Mouse (Mus musculus) cerebellum, adult 11-12 months (tissue): ENCODE data around the gene H2-M5.
"Not testable (repeated sequence)": the region's sequence is repeated elsewhere in the genome, so short reads cannot be mapped to it uniquely, and the experiment has no call there.

Experiments
- DNase-seq: peaks from one replicate; pipeline ENCODE4 v3.0.0; 2022

The H2-M5 gene

DNA sequence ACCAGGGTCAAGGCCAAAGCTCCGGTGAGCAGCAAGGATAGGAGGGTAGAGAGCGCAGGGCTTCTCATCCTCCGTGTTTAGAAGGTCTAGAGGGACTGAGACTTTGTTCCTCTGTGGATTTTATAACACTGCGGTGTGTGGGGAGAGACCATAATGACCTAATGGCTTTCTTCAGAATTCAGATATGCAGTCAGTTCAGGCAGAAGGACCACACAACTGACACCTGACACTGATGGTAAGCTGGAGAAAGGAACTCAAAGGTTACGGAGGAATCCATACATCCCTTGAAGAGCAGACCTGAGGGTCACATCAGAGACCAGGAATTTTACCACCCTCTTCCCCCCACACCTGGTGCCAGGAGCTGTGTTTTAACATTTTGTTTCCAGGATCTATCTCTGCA lies at the start of gene H2-M5:
Gene H2-M5 (minus strand): TSS at position 101 of the 400 bp plus-strand sequence.
- DNase-seq: no peak

DNA sequence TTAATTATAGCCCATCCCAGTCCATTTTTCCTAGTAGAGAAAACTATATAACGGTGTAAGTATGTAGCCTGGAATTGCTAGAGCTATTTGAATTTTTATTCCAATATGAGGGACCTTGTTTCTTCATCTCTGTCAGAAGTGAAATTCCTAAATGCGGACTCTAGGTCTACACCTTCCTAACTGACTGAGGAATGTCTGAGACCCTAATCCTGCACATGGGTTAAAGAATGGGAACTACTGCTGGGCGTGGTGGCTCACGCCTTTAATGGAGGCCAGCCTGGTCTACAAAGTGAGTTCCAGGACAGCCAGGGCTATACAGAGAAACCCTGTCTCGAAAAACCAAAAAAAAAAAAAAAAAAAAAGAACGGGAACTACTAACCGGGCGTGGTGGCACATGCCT lies 39.8 kb upstream of the H2-M5 start:
- peak; percentile 14 for DNase-seq

- peak; percentile 95 for DNase-seq
Measured at GRCm38 (mm10) chr17:37028683-37029120, 39.4 kb upstream of the H2-M5 start.

- DNase-seq: no peak
Measured at GRCm38 (mm10) chr17:37028212-37028611, 38.9 kb upstream of the H2-M5 start.

- DNase-seq: peak; percentile 14
Measured at GRCm38 (mm10) chr17:37027486-37027885, 38.1 kb upstream of the H2-M5 start.

DNA sequence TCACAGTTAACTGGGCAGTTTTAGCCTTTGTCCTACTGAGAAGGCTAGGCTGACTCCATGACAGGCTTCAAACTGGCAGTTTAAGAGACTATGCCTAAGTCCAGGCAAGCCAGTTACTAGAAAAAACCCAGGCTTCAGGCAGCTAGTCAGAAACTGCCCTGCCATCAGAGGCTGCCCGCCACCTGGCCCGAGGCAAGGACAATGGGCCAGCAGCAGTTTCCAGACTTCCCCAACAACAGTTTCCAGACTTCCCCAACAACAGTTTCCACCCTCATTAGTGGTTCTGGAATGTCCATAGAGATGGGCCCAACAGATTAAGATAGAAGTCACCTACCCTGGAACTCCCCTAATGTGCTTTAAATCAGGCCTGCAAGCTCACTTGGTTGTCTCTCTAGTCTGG lies 37.1 kb upstream of the H2-M5 start:
- no peak for DNase-seq

DNA sequence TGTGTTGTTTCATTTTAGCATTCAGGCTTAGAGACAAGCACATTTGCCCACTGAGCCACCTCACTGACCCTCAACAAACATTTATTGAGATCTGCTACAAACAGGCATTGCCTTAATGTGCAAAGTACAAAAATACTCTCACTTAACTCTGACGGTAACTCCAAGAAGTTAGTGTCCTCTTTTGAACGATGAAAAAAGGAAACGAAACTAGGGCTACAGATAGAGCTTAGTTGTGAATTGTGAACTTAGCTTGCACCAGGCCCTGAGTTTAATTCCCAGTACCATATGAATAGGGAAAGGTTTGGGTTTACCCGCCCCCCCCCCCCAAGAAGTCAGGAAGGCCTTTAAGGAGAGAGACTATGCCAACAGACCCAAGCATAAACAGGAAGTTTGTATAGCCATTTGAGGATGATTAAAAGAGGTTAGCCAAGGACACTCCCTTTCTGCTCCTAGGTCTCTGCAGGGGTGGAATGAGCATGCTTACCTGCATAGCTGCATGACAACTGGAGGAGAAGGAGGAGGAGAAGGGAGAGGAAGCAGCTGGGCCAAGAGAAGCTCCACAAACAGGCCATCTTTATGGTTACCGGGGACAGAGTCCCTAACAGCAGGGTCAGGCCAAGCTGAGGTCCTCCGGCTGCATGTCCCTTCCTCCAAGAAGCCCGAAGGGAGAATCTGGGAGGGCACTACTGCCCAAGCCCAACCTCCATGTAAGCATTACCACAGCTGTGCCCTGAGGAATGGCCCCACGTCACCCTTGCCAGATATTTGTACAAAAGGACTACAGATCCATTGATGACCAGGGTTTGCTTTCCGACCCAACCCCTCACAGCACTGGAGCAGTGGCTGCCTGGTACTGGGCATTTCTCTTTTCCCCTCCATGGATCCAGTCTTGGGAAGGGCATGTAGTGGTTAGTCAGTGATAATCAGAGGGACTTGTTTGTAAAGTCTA lies 33.6 kb upstream of the H2-M5 start, which contains the start of gene Mog:
Gene Mog (minus strand): TSS at position 771 of the 949 bp plus-strand sequence.
- peak; percentile 21 for DNase-seq

DNA sequence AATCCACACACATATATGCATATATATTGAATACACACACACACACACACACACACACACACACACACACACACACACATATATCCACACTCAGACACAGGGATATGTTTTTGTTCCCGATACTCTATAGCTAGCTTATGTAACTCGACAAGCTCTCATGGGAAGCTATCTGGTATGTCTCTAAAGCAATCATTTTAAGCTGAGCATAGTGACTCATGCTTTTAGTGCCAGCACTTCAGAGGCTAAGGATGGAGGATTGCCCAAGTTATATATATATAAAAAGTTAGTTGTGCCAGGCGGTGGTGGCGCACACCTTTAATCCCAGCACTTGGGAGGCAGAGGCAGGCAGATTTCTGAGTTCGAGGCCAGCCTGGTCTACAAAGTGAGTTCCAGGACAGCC lies 29.9 kb upstream of the H2-M5 start:
- DNase-seq: not testable (repeated sequence)

- DNase-seq: no peak
Measured at GRCm38 (mm10) chr17:37018328-37018727, 29.0 kb upstream of the H2-M5 start.

GRCm38 (mm10) chr17:37016333-37016732 lies 27.0 kb upstream of the H2-M5 start:
- DNase-seq: no peak

DNA sequence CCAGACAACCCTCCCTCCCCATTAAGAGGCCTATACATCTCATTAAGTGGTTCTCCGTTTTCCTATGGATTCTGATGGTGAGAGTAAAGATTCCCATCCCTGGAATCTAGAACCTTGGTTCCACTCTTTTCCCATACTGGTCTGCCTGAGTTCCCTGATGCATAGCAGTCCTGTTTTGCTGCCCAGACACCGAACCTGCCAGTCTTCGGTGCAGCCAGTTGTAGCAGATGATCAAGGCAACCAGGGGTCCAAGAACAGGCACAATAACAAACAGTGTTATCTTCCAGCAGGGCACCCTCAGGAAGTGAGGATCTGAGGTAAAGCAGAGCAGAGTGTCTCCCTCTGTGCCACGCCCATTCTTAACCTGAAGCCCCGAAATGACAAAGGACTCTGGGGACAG lies 22.8 kb upstream of the H2-M5 start:
- DNase-seq: no peak

GRCm38 (mm10) chr17:37011719-37012118 lies 22.4 kb upstream of the H2-M5 start:
- no peak for DNase-seq

DNA sequence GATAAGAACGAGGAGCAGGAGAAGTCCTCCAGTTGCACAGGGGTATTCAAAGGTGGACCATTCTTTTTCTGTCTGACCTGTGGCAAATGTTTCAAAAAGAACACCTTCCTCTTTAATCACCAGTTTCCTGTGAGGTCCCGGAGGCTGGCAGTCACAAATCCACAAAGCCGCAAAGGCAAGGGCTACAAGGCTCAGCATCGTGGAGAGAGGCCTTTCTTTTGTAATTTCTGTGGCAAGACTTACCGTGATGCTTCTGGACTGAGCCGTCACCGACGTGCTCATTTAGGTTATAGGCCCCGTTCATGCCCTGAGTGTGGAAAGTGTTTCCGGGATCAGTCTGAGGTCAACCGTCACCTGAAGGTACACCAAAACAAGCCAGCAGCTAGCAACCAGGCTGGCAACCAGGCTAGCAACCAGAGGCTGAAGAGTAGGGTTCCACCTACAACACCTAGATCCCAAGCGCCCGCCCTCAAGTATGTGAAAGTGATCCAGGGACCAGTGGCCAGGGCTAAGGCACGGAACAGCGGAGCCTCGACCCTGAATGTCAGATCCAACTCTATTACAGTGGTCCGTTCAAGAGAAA lies 20.2 kb upstream of the H2-M5 start:
- DNase-seq: no peak

DNA sequence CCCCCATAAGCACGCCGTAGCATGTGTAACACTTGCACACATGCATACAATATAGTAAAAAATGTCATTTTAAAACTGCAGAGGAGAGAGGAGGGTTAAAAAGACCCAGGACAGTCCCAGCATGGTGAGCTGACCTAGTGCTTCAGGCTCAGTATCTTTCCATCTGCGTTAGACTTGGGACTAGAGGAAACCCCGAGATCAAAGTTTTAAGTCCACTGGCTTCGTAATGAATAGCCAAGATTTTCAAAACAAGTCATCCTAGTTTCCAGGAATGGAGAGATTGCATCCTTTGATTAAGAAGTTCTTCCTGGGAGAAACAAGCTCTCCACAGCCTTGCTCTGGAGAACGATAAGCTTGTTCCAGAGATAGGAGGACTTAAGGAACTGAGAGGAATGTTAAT lies 18.8 kb upstream of the H2-M5 start:
- DNase-seq: no peak

DNA sequence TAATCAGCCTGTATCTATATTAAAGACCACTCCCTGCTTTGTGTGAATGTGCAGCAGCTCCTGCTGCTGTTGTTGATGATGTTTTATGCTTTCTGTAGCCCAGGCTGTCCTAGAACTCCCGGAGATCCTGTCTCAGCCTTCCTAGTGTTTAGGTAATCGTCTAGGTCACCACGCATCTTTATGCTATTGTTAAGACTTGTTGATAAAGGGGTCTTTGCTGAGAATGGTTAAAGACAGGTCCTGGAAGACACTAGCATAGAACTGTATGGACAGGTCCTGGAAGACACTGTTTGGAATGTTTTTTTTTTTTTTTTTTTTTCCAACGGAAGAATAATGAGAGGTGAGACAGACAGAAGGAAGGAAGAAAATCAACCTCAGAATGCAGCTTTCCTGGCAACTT lies 14.0 kb upstream of the H2-M5 start:
- no peak for DNase-seq

DNA sequence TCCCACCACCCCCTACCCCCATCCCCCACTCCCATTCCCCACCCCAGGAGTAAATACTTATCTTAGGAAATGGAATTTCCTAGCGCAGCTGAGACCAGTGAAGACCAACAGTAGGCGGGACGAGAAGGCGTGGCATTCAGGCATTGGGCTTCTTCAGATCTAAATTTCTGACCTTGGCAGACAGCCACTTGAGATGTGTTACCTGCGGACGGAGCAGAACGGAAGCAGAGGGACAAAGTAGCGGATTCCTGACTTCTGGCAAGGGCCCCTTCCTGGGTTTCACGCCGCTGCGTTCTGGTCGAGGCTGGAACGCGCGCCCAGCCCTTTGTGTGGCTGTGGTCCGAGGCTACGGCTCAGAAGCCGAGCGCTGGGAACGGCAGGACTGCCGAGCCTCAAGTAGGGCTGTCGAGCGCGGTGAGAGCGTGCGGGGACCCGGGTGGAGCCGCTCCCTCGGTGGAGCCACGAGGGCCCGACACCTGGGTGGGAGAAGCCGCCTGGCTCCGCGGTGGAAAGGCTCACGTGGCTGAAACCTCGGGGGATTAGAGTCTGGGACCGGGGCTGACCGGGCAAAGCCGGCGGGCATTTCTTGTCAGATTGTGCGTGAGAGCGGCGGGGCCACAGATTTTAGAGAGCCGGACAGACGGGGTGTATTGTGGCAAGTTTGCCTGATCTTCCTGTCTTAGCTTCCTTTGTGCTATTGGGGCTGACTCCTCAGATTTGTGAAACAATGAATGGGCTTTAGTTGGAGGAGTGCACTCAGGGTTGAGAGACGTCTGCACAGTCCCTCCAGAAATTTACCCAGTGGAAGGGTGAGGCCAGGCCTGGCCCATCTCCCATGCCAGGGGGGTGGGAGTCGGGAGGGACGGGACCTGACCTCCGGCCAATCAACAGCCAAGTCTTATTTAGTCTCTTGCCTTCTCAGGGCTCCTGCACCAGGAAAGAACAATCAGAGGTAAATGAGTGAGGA lies 13.3 kb upstream of the H2-M5 start:
- DNase-seq: peak; percentile 18

- DNase-seq: no peak
Measured at GRCm38 (mm10) chr17:37000863-37001262, 11.5 kb upstream of the H2-M5 start, which contains the start of gene Zfp57. TSS of gene Zfp57 (plus strand) at chr17:37001163.

DNA sequence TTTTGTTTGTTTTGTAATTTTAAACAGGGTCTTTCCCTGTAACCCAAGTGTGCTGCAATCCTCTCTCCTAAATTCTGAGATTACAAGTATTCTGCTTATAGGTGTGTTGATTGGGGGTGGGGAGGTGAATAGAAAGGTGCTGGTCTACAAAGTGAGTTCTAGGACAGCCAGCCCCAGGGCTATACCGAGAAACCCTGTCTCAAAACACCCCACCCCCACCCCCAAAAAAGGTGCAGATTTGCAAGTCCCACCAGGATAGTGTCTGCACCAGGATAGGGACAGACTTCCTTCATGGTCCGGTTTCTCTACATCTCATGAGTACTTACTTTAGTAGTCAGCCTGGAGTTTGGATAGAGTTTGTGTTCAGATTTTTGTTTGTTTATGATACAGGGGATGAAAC lies 9.1 kb upstream of the H2-M5 start:
- DNase-seq: no peak

GRCm38 (mm10) chr17:36997033-36997735 lies 7.8 kb upstream of the H2-M5 start:
- DNase-seq: peak; percentile 56

DNA sequence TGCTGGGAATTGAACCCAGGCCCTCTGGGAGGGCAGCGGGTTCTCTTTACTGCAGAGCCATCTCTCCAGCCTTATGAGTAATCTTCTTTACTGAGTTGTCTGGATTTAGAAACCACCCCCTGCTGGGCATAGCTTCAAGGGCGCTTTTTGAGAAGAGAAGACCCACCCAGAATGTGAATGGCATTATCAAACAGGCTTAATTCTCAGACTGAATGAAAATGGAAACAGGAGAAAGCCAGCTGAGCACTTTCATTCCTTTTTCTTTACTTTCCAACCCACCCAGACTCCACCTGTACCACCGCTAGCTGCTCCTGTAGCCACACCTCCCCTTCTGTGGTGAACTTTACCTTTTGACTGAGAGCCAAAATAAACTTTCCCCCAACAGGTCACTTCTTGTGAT lies 6.1 kb upstream of the H2-M5 start:
- DNase-seq: no peak

GRCm38 (mm10) chr17:36994528-36994927 lies 5.2 kb upstream of the H2-M5 start:
- no peak for DNase-seq

DNA sequence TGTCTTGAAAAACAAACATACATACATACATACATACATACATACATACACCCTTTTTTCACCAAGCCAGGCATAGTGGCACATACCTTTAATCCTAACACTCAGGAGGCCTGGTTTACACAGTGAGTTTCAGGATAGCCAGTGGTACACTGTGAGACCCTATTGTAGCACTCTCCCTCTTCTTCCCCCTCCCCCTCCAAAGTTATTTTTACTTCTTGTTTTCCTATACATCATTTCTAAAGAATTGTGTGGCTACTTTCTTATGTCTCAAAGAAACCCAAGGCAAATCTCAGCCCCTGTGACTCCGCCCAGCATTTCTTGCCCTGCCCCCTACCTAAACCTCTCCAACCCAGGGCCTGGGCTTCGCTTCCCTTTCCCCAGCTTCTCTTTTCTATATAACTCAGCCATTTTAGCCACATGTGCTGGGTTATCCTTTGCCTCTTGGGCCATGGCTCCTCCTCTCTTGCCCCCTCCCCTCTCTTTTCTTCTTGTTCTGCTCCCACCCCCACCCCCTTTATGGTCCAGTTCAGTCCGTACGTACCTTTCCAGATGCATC lies 4.5 kb upstream of the H2-M5 start:
- no peak for DNase-seq
